Mouse (Mus musculus): ENCODE results near the gene Slc34a3.

GRCm38 (mm10) chr2:25217666-25218065 is 16.5 kb downstream of the Slc34a3 start:
- TF ChIP-seq CTCF (IDR thresholded peaks at IDR 0.05; ENCODE audit: insufficient read depth, low read length) (no peak), POLR2A (IDR thresholded peaks at IDR 0.05; ENCODE audit: borderline replicate concordance, extremely low read depth, low read depth, low read length) (no peak)

All from lung, adult 2 months (tissue).